Mouse (Mus musculus): Measurements from ENCODE around the gene Map3k1.
A peak's percentile ranks its signal among the peaks of the same experiment; 100 is the strongest.

Gene Map3k1

GRCm38 (mm10) chr13:111791596-111791995, 17.2 kb downstream of the Map3k1 start:
- no peak for DNase-seq (ENCODE audit: low spot score in 2 of 2)

GRCm38 (mm10) chr13:111789420-111790065, 19.2 kb downstream of the Map3k1 start:
- DNase-seq (ENCODE audit: low spot score in 2 of 2), result no peak

- no peak for DNase-seq (ENCODE audit: low spot score in 2 of 2)
Measured at GRCm38 (mm10) chr13:111788882-111789281, 19.9 kb downstream of the Map3k1 start.

GRCm38 (mm10) chr13:111787857-111788619, 20.8 kb downstream of the Map3k1 start:
- DNase-seq (ENCODE audit: low spot score in 2 of 2), result peak in 1 of 2 experiments; percentile 43

GRCm38 (mm10) chr13:111786584-111786983, 22.2 kb downstream of the Map3k1 start:
- no peak for DNase-seq (ENCODE audit: low spot score in 2 of 2)

- no peak for DNase-seq (ENCODE audit: low spot score in 2 of 2)
Measured at GRCm38 (mm10) chr13:111783451-111783850, 25.3 kb downstream of the Map3k1 start.

- no peak for DNase-seq (ENCODE audit: low spot score in 2 of 2)
Measured at GRCm38 (mm10) chr13:111779471-111779870, 29.3 kb downstream of the Map3k1 start.

- no peak for DNase-seq (ENCODE audit: low spot score in 2 of 2)
Measured at GRCm38 (mm10) chr13:111778606-111779005, 30.2 kb downstream of the Map3k1 start.

- DNase-seq (ENCODE audit: low spot score in 2 of 2), result no peak
Measured at GRCm38 (mm10) chr13:111777865-111778264, 30.9 kb downstream of the Map3k1 start.

- DNase-seq (ENCODE audit: low spot score in 2 of 2), result no peak
Measured at GRCm38 (mm10) chr13:111777179-111777578, 31.6 kb downstream of the Map3k1 start.

GRCm38 (mm10) chr13:111772075-111772474, 36.7 kb downstream of the Map3k1 start:
- no peak for DNase-seq (ENCODE audit: low spot score in 2 of 2)

- peak; percentile 38 to 47 for DNase-seq (ENCODE audit: low spot score in 2 of 2)
Measured at GRCm38 (mm10) chr13:111771232-111771631, 37.6 kb downstream of the Map3k1 start.

GRCm38 (mm10) chr13:111770776-111771175, 38.0 kb downstream of the Map3k1 start:
- DNase-seq (ENCODE audit: low spot score in 2 of 2), result no peak

- no peak for DNase-seq (ENCODE audit: low spot score in 2 of 2)
Measured at GRCm38 (mm10) chr13:111762526-111762925, 46.3 kb downstream of the Map3k1 start.

- no peak for DNase-seq (ENCODE audit: low spot score in 2 of 2)
Measured at GRCm38 (mm10) chr13:111756986-111757385, 51.8 kb downstream of the Map3k1 start.

- DNase-seq (ENCODE audit: low spot score in 2 of 2), result no peak
Measured at GRCm38 (mm10) chr13:111755937-111756336, 52.9 kb downstream of the Map3k1 start.

- no peak for DNase-seq (ENCODE audit: low spot score in 2 of 2)
Measured at GRCm38 (mm10) chr13:111755377-111755776, 53.4 kb downstream of the Map3k1 start.

- DNase-seq (ENCODE audit: low spot score in 2 of 2), result no peak
Measured at GRCm38 (mm10) chr13:111753321-111753720, 55.5 kb downstream of the Map3k1 start.

GRCm38 (mm10) chr13:111748301-111749062, 60.3 kb downstream of the Map3k1 start:
- DNase-seq (ENCODE audit: low spot score in 2 of 2), result no peak

- DNase-seq (ENCODE audit: low spot score in 2 of 2), result no peak
Measured at GRCm38 (mm10) chr13:111746831-111747230, 62.0 kb downstream of the Map3k1 start.

GRCm38 (mm10) chr13:111745216-111745615, 63.6 kb downstream of the Map3k1 start:
- DNase-seq (ENCODE audit: low spot score in 2 of 2), result no peak

GRCm38 (mm10) chr13:111744233-111745000, 64.4 kb downstream of the Map3k1 start:
- DNase-seq (ENCODE audit: low spot score in 2 of 2), result no peak

All from right cerebral cortex, postnatal 36 days (tissue).